Mouse (Mus musculus): Measurements from ENCODE around the gene Iqsec1.

Iqsec1 gene

DNA sequence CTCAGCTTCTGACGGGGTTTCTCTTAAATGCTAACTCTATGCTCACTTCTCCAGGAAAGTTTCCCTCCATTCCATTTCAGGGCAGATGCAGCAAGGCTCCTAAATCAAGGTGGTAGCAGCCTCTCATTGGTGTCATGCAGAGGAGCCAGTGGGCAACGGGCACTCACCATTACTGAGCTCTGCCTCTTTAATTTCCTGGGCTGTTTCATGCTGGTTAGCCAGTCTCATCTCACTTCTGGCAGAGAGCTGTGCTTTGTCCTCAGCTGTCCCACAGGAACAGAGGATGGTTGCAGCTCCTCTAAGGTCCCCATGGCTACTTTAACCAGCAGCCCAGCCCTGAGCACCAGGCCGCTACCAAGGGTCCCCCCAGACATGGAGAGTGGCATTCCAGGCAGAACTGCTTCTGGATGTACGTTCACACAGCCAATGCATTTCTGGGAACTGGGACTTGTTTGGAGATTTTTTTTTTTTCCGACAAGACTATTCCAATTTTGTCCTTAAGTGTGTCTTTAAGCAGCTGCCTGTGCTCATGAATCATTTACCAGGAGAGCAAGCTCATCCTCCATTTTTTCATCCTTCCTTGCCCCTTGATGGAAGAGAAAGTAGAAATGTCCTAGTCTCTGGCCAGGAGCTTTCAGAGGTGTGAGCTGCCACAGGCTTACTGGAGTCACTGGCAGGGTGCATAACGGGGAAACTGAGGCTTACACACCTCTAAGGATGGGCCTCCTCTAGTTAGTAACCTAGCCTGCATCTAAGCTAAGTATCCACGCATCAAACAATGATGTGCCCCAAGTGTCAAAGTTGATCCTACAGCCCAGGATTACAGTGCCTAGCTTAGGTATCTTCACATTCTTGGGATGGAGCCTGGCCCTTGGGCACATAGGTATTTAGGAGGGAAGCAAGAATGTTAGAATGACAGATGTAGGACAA, 98.9 kb downstream of the Iqsec1 start:
- DNase-seq (ENCODE audit: low spot score): no peak

DNA sequence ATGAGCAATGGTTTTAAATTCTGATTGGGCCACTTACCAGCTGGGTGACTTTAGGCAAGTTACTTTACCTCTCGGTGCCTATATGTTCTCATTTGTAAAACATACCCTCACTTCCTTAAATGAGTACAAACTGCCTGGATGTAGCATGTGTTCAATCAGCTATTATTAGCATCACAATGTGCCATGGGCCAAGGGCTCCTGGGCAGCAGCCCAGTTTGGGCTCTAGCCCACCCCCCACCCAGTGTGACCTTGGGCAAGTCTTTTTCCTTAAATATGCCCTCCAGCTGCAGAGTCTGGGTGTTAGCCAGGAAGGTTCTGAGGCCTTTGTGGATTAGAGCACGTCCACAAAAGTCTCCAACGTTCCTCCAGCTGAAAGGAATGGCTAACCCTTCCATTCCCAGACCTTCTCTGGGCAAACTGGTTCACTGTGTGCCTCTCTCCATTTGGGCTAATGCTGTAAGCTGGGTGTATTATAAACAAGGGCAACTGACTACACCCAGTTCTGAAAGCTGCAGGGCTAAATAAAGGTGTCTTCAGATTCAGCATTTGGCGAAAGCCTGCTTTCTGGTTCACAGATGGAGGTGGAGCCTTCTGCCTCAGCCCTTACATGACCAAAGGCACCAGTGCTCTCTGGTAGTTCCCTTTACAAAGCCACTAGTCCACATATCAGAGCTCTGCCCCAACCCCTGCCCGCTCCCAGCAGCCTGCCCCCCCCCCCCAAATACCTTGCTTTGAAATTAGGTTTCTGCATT, 101.3 kb downstream of the Iqsec1 start:
- no peak for DNase-seq (ENCODE audit: low spot score)

DNA sequence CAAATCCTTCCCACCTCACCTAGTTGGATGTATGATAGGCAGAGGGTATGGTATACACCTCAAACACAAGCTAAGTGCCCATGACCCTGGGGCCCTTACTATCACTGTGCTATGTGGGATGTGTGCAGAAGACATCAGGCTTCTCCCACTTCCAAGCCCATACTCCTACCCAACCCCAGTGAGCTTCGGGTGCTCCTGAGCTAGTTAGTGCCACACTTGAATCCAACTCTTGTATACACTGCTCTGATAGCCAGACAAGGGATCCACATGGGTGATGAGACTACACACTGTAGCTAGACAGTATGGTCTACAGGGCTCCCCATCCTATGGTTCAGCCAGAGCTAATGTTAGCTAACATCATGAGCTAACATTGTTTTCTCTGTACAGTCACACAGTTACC, 102.9 kb downstream of the Iqsec1 start:
- no peak for DNase-seq (ENCODE audit: low spot score)

DNA sequence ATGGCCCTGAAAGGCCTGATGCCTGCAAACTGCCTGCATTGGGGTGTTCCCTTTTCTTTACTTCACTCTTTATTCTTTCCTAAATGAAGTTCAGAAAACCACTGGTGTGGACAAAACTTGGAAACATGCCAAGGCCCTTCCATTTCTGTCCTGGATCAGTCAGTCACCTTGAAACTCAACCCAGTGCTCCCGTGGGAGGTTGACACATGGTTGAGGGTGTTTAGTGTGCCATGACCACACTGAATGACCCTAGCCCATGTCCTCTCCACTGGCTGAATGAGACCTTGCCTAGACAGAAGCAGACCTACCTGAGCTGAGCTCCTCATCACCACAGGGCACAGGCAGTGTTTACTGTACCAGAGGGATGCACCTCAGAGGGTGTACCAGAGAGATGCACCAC, 103.9 kb downstream of the Iqsec1 start:
- no peak for DNase-seq (ENCODE audit: low spot score)

DNA sequence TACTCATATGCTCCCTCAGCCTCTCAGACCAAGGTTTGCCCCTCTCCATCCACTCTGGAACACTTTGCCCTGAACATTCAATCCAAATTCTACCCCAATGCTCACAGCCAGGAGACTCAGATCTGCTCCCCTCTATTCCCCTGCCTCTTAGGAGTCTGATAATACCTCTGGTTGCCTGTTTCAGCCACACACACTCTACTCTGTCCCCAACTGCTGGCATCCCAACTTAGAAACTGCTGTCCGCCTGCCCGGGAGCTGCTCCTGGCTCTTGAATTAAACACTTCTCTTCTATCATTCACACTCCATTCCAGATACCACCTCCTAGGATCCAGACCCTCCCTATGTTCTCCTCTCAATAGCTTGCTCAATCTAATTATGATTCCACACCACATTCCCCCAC, 107.5 kb downstream of the Iqsec1 start:
- no peak for DNase-seq (ENCODE audit: low spot score)

DNA sequence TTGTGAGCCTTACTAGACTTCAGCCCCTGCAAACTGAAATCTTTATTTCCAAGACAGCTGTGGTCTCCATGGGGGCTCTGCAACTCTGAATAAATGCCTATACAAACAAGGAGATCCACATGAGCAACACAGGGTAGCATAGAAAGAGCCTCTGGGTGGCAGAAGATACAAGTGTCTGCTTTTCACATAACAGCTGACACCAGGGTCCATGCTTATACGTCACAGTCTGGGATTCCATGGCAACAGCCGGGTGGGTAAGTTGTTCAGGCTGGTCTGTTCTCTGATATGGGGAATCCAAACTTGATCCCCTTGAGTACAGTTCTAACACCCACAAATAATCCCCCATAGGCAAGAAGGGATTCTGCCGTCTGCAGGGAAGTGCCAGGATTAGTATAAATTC, 108.1 kb downstream of the Iqsec1 start:
- no peak for DNase-seq (ENCODE audit: low spot score)

DNA sequence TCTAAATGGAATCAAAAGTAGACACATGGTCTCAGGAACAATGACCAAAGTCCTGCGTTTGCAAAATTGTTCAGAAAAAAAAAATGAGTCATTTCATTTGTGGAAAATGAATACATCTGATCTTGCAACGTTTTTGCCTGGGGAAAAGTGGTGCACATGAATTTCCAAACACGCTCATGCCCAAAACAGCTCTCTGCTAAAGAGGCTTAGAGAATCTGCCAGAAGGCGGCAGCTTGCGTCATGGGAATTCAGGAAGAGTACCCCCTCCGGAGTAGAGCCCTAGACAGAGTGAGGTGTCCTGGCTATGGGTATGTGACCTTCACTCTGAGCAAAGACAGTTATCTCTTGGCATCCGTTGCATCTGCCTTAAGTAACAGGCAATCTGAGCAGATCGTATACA, 116.9 kb downstream of the Iqsec1 start:
- DNase-seq (ENCODE audit: low spot score): no peak

DNA sequence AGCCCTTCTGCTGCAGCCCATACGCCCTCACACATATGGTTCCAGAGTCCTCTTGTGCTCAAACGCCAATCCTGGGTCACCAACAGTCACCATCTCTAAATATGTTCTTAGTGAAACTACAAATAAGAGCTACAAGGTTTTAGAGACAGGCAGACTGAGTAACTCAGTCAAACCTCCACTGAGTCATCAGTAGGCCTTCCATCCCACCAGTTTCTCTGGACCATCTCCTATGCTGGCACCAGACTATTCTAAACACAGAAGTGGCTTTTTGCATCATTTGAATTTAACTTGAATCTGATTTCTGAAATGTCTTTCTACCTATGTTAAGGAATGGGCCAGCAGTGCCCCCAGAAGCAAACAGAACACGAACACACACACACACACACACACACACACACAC, 120.5 kb downstream of the Iqsec1 start:
- no peak for DNase-seq (ENCODE audit: low spot score)

DNA sequence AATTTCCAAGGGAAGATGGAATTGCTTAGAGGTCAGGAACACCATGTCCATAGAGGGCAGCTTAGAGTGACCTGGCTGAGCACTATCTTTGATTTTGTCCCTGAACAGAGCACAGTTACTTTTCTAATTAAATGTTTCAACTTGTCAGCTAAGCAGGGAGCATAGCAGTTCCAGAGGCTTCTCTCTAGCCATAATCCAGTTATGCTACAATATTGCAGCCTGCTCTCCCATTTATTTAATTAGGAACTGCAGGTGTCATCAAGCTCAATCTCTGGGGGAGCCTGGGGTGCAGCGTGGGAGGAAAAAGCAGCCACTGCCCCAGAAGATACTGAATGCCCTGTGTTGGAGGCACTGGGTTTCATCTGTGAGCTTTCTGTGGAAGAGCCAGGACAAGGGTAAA, 127.1 kb downstream of the Iqsec1 start:
- no peak for DNase-seq (ENCODE audit: low spot score)

DNA sequence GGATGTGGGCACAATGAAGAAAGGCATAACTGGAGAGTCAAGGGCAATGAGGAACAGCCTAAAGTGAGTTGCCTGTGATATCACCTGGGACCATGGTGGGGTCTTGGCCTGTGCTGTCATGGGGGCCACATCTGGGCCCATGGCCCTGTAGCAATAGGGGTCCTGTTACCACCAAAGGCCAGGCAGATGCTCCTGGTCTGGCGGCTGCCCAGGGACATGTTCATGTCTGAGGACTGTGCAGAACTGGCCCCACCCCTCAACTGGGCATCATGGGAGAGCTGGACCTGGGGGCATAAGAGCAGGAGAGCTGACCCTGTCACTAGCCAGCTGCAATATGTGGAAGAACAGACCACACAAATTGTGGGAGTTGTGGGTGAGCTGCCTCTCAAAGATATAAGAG, 130.6 kb downstream of the Iqsec1 start:
- DNase-seq (ENCODE audit: low spot score): no peak

DNA sequence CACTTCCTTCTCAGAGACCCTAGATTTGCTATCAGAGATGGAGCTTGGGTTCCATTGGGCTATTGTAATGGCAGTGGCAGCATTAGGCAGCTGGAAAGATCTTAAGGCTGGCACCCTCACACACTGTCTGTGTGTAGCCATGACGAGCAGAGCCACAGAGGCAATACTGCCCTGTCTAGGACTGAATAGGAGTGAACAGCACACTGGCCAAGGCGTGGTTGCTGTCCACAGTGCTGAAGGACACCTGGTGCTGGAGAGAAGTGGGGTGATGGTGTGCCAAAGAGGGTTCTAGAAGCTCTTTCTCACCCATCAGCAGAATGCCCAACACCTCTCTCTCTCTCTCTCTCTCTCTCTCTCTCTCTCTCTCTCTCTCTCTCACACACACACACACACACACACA, 136.1 kb downstream of the Iqsec1 start:
- DNase-seq (ENCODE audit: low spot score): no peak

DNA sequence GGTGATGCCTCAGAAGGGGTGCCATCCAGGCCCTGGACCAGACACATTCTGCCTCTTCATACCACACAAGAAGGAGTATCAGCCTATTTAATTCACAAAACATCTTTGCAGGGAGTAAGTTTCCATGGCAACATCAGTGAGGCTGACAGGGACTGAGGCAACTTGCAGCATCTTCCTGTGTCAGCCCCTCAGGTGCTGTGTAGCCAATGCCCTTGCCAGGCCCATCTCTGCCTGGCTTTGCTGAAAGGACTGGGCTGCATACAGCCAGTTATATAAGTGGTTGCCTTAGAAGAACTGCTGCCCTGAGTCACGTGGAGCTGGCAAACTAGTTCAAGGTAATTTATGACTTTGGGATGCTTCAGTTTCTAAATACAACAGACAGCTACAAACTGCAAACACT, 140.4 kb downstream of the Iqsec1 start:
- no peak for DNase-seq (ENCODE audit: low spot score)

DNA sequence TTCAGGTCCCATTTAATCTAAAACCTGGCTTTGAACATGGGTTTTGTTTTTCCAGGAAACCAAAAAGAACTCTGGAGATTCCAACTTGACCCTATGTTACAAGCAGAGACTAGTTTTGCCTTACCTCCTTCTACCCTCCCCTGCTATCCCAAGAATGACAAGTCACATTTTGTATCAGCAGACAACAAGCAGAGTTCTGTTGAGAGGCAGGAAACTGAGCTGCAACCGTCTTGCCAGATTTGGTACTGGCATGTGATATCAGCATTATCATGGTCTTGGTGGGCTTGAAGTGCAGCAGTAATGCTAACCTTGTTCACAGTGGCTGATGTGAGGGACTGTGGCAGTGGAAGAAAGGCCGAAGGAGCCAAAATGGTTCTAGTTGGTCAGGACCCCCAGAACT, 141.0 kb downstream of the Iqsec1 start:
- DNase-seq (ENCODE audit: low spot score): no peak

DNA sequence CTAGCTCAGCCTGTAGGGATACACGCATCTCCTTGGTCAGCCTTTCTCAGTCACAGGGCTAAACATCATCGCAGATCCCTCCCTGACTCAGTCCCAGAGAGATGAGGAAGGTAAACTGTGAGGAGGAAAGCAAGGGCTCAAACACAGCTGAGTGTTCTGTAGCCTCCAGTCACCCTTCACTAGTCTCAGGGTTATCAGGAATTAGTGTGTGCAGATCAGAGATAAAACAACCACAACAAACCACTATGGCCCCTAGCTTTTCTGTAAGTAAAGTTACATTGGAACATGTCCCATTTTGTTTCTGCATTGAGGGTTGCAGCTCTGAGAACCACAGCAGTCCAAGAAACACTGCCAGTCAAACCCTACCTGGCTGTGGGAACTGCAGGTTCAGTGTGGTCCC, 148.5 kb downstream of the Iqsec1 start:
- no peak for DNase-seq (ENCODE audit: low spot score)

DNA sequence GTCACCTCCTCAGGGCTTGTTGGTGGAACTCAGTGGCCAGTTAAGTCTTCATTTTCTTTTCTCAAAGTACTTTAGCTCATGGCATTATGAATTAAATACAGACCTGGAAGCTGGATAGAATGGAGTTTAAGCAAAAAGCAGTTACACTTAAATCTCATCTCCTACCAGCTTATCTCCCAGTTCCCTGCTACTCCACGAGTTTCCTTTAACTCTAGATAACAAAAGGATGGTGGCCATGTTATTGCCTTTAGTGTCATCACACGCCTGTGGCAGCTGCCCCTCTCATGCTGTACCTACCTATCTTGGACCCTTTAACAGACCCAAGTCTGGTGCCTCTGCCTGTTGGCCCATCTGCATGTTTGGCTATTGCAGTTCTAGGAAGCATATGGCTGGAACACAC, 151.7 kb downstream of the Iqsec1 start:
- DNase-seq (ENCODE audit: low spot score): no peak

DNA sequence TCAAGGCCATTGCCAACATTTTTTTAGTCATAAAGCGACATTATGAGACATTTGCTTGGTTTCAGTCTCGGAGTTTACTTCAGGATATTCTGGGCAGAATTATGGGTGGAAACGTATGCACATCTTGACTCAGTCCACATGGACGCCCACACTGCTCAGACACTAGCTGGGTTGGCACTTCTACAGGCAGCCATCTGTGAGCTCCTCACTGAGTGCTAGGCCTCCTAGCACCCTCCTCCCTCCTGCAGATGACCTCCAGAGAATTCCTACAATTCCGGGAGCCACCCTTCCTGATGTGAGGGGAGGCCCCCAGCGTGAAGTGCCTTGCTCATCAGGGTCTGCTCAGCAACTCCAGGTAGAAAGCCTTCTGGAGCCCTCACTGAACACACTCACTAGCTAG, 158.9 kb downstream of the Iqsec1 start:
- DNase-seq (ENCODE audit: low spot score): peak; percentile 78

DNA sequence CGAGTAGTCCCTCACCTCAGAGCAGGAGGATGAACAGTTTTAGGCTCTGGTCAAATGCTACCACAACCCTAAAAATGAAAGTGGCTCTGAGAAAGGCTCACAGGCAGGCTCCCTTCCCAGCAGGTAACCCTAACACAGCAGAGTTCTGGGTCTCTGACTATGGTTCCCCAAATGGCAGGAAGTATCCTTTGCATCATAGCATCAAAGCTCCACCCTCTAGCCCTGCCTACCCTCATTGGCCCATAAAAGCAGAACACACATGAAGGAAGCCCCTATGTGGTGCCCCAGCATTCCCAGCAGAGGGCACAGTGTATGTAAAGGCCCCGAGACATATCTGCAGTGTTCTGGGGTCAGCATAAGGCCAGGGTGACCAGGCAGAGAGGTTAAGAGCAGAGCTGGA, 163.4 kb downstream of the Iqsec1 start:
- DNase-seq (ENCODE audit: low spot score): no peak

DNA sequence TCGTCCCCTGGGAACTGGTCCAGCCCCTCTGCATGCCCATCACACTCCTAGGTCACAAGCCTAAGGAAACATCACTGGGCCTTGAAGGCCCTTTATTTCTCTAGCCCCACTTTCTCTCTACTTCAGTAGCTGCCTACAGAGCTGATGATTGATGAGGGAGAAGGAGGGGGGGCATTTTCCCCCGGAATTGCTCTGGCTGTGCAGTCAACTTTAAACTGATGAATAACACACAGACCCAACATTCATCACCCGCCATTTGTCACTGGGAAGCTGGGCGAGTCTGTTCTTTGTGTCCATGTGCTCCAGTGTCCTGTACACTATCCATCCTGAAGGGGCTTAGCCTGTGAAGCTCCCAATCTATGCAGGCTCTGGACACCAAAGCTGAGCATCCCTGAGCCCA, 165.2 kb downstream of the Iqsec1 start:
- DNase-seq (ENCODE audit: low spot score): no peak

DNA sequence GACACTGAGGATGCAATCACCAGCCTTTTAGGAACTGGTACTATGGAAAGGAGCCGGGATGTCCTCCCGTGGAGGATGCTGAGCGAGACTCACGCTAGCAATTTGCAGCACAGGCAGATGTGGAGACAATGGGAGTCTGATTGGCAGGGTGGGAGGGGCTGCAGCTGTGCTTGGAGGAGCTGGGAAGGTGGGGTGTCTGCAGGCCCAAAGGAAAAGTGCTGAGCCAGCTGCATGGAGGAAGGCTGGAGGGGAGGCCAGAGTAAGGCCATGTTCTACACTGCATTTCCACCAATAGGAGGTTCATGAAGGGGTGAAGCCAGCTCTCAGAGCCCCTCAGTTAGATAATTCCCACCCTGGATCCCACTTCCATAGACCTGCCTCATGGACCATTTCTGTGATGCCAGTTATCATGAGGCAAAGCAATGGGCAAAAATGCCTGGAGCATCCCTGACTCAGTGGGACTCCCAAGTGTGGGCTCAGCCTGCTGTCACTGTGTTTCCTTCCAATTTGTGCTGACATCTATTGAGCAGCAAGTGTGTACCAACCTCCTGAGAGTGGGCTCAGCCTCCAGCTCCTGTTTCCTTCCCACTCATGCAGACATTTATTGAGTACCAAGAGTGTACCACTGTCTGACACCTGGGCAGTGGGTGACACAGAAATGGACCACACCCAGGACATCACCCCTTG, 166.4 kb downstream of the Iqsec1 start:
- no peak for DNase-seq (ENCODE audit: low spot score)

DNA sequence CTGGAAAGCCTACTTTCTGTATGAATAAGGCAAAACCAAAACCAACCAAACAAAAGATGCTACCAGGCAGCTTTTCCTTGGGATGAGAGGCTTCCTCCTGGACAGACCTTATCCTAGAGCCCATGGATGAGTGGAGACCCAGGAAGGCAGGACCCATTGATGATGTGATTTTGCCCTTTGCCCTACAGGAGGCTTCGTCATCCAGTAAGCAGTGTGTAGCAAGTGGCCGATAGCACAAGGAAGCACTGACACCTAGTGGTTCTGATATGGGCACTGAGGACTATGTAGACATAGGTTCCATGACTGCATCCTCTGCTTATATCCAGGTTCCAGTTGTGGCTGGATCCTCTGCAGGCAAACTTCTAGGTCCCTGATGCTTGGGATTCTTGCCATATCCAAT, 168.6 kb downstream of the Iqsec1 start:
- no peak for DNase-seq (ENCODE audit: low spot score)

DNA sequence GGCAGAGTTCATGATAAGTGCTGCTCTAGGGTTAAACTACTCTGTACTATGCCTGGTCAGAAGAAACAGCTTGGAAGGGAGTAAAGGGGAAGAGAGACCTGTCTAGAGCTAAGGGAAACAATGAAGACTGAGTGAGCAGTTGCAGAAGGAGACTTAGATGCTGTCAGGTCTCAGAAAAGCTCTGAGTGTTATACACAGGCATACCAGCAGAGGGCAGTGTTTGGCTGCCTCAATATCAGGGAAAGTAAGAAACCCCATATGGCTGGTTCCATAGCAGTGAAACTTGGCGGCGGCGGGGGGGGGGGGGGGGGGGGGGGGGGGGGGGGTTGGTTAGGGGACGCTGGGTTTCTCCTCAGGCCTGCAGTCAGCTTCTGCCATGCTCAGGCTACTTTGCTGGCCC, 169.5 kb downstream of the Iqsec1 start:
- peak; percentile 60 for DNase-seq (ENCODE audit: low spot score)

DNA sequence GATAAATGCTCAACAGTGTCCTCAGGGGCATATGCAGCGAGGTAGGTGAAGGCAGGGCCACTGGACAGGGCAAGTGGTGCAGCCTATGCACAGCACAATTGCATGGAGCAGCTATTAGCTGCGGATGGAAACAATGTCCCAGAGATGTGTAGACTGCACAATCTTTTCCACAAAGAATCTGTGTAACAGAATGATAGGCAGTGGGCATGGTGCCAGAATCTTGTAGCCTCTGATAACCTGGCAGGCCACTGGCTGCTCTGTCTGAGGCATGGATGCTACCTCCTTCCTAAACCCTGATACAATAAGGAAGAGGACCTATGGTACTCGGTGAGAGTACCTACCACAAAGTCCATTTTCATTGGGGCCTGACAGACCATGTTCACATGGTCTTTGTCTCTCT, 171.9 kb downstream of the Iqsec1 start:
- DNase-seq (ENCODE audit: low spot score): no peak

DNA sequence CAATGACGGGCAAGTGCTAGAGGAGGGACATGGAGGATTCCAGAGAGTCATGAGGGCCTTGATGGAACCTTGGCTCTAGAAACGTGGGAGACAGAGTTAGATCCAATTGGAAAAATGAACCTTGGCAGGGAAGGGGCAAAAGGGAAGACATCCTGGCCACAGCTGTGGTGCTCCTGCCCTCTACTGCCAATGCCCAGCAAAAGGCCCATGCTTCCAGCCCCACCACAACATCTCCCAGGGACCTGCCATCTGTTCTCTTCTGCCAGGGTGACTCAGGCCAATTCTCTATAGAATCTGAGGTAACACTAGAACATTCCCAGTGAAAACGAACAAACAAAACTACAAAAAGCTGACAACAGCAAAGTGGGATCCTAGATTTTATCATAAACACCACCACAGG, 173.1 kb downstream of the Iqsec1 start:
- DNase-seq (ENCODE audit: low spot score): no peak

All from left cerebral cortex, adult 11 months (tissue).